Mouse (Mus musculus) E14TG2a.4 (cell line): ENCODE data around the gene Atf7ip2.
"Not testable (repeated sequence)": the region's sequence is repeated elsewhere in the genome, so short reads cannot be mapped to it uniquely, and the experiment has no call there.

Experiments
- H3K27me3 ChIP-seq: 2 replicates; pipeline ENCODE4 v1.6.1; 2014; ENCODE audit warnings: low read length, control low read depth; ENCODE audit not compliant: insufficient read depth
- H3K36me3 ChIP-seq: 2 replicates; pipeline ENCODE4 v1.6.1; 2014; ENCODE audit warnings: low read length, control low read depth; ENCODE audit not compliant: insufficient read depth
- H3K4me1 ChIP-seq: replicated peaks from 2 replicates; pipeline ENCODE4 v1.6.1; 2014; ENCODE audit warnings: low read depth, low read length, control low read depth
- H3K4me3 ChIP-seq: replicated peaks from 2 replicates; pipeline ENCODE4 v1.5.1; 2014; ENCODE audit warnings: mild to moderate bottlenecking, low read length
- H3K9me3 ChIP-seq: 2 replicates; pipeline ENCODE4 v1.6.1; 2014; ENCODE audit warnings: low read length, control low read depth
- CTCF ChIP-seq: conservative IDR thresholded peaks from 2 replicates; pipeline ENCODE4 v1.5.1; 2014; ENCODE audit warnings: low read length
- NANOG ChIP-seq: IDR thresholded peaks from 2 replicates; pipeline ENCODE4 v1.6.1; 2014; ENCODE audit warnings: borderline replicate concordance, low read length, mixed read lengths
- POU5F1 ChIP-seq: IDR thresholded peaks from 2 replicates; pipeline ENCODE4 v1.6.1; 2014; ENCODE audit warnings: low read length, borderline replicate concordance

The Atf7ip2 gene

GRCm38 (mm10) chr16:10208777-10209176 is 16.3 kb downstream of the Atf7ip2 start:
- H3K9me3 ChIP-seq: no peaks in the 10 kb centered on the region
- H3K36me3 ChIP-seq: peaks cover 75% of the 10 kb centered on the region
- no peak for TF ChIP-seq NANOG
- TF ChIP-seq CTCF: peak; percentile 27
- no peak overlapping the region for H3K4me3 ChIP-seq
- H3K27me3 ChIP-seq: no peaks in the 10 kb centered on the region
- H3K4me1 ChIP-seq: no peaks in the 10 kb centered on the region

- not testable (repeated sequence) for H3K4me3 ChIP-seq, H3K27me3 ChIP-seq, H3K4me1 ChIP-seq
- Histone ChIP-seq H3K36me3 (peaks cover 37% of the 10 kb centered on the region), H3K9me3 (peaks cover 30% of the 10 kb centered on the region)
- TF ChIP-seq NANOG: peak; percentile 67; the same call in 1 of the 2 replicates
Measured at GRCm38 (mm10) chr16:10216366-10216765, 23.9 kb downstream of the Atf7ip2 start.

- H3K4me3 ChIP-seq, H3K4me1 ChIP-seq, H3K27me3 ChIP-seq: not testable (repeated sequence)
- Histone ChIP-seq H3K9me3 (peaks cover 32% of the 10 kb centered on the region), H3K36me3 (peaks cover 31% of the 10 kb centered on the region)
- TF ChIP-seq POU5F1 (peak; percentile 90), NANOG (peak; percentile 94)
Measured at GRCm38 (mm10) chr16:10217020-10217419, 24.5 kb downstream of the Atf7ip2 start.

- Histone ChIP-seq H3K9me3 (peaks cover 23% of the 10 kb centered on the region), H3K36me3 (peaks cover 11% of the 10 kb centered on the region), H3K4me3 (peak overlapping the region; percentile 75), H3K27me3 (no peaks in the 10 kb centered on the region), H3K4me1 (peaks cover 40% of the 10 kb centered on the region)
- TF ChIP-seq NANOG (no peak), POU5F1 (no peak), CTCF (no peak)
Measured at GRCm38 (mm10) chr16:10227361-10227760, 34.8 kb downstream of the Atf7ip2 start.

- H3K9me3 ChIP-seq: peaks cover 7% of the 10 kb centered on the region; the same call in 1 of the 2 replicates
- no peak overlapping the region for H3K4me3 ChIP-seq
- H3K36me3 ChIP-seq: peaks cover 17% of the 10 kb centered on the region
- H3K27me3 ChIP-seq: no peaks in the 10 kb centered on the region
- H3K4me1 ChIP-seq: peaks cover 10% of the 10 kb centered on the region
- TF ChIP-seq POU5F1 (no peak), NANOG (peak; percentile 71)
Measured at GRCm38 (mm10) chr16:10236601-10237000, 44.1 kb downstream of the Atf7ip2 start.

GRCm38 (mm10) chr16:10253993-10254392 is 61.5 kb downstream of the Atf7ip2 start:
- peaks cover 4% of the 10 kb centered on the region; the same call in 1 of the 2 replicates for H3K36me3 ChIP-seq
- no peak overlapping the region for H3K4me3 ChIP-seq
- 0 out of 2 replicates have a peak, but pooled peaks cover 3% of the 10 kb centered on the region for H3K4me1 ChIP-seq
- TF ChIP-seq NANOG: no peak
- no peak for TF ChIP-seq CTCF
- TF ChIP-seq POU5F1: no peak
- peaks cover 16% of the 10 kb centered on the region; the same call in 1 of the 2 replicates for H3K27me3 ChIP-seq
- H3K9me3 ChIP-seq: peaks cover 5% of the 10 kb centered on the region; the same call in 1 of the 2 replicates

GRCm38 (mm10) chr16:10272256-10272655 is 79.7 kb downstream of the Atf7ip2 start:
- peaks cover 18% of the 10 kb centered on the region for H3K27me3 ChIP-seq
- no peak for TF ChIP-seq NANOG
- peak; percentile 55 for TF ChIP-seq CTCF
- H3K36me3 ChIP-seq: no peaks in the 10 kb centered on the region
- H3K4me3 ChIP-seq: no peak overlapping the region
- H3K4me1 ChIP-seq: no peaks in the 10 kb centered on the region
- no peaks in the 10 kb centered on the region for H3K9me3 ChIP-seq

- H3K4me3 ChIP-seq: no peak overlapping the region
- TF ChIP-seq CTCF (peak; percentile 52), POU5F1 (no peak)
- no peaks in the 10 kb centered on the region; the same call in 1 of the 2 replicates for H3K4me1 ChIP-seq
- no peaks in the 10 kb centered on the region for H3K9me3 ChIP-seq
- H3K27me3 ChIP-seq: peaks cover 21% of the 10 kb centered on the region
- no peaks in the 10 kb centered on the region for H3K36me3 ChIP-seq
Measured at GRCm38 (mm10) chr16:10274465-10274864, 82.0 kb downstream of the Atf7ip2 start.

GRCm38 (mm10) chr16:10276778-10277177 is 84.3 kb downstream of the Atf7ip2 start:
- not testable (repeated sequence) for H3K9me3 ChIP-seq, H3K4me1 ChIP-seq, H3K36me3 ChIP-seq, H3K4me3 ChIP-seq
- peaks cover 30% of the 10 kb centered on the region for H3K27me3 ChIP-seq
